Mouse (Mus musculus): ENCODE measurements around the gene Myo19.

GRCm38 (mm10) chr11:84920981-84921380, 41.0 kb downstream of the Myo19 start:
- TF ChIP-seq CTCF (IDR thresholded peaks at IDR 0.05; ENCODE audit: extremely low read depth, insufficient read length, insufficient replicate concordance, low read depth, low read length), result no peak
- TF ChIP-seq POLR2A (IDR thresholded peaks at IDR 0.05; ENCODE audit: low read depth, low read length), result no peak

Measured in small intestine, adult 2 months (tissue).